Mouse (Mus musculus): ENCODE measurements around the gene Abcb6. TPM values are rescaled to one million over a fixed set of nuclear protein-coding genes. Genes with fewer than 3 reads are reported as not detected.

The Abcb6 gene
- total and polyA plus RNA-seq, 3 experiments = 15.5 to 29.0 (median 19.2) TPM

- peaks cover 30 to 50% of the 10 kb centered on the region in 2 experiments for H3K36me3 ChIP-seq (replicated peaks in 1 of 2; ENCODE audit: control insufficient read depth in 1 of 2, insufficient read depth in 1 of 2, low read length in 1 of 2)
- H3K27ac ChIP-seq (ENCODE audit: insufficient read depth, low read depth) = no peak overlapping the region
- in situ Hi-C loops (cut with MboI; ENCODE audit: low pct_ligation_motif_present, low pct_unique_long_range_greater_than_20kb, low sequenced_read_pairs) (no loop called here), dilution Hi-C loops (cut with MboI; ENCODE audit: extremely low pct_ligation_motif_present, extremely low pct_unique_long_range_greater_than_20kb, low sequenced_read_pairs) (no loop called here)
- no peaks in the 10 kb centered on the region for H3K79me2 ChIP-seq (replicated peaks; ENCODE audit: control insufficient read depth, extremely low read depth, insufficient read depth, poor library complexity, severe bottlenecking)
- H3K9ac ChIP-seq (ENCODE audit: insufficient read depth, low read depth) = no peak overlapping the region
- DNase-seq (ENCODE audit: extremely low read depth) = no peak
- no peaks in the 10 kb centered on the region for H3K27me3 ChIP-seq (replicated peaks)
- no peak overlapping the region for H3K4me2 ChIP-seq (ENCODE audit: insufficient read depth, low read depth, poor library complexity, severe bottlenecking)
- no peaks in the 10 kb centered on the region for H3K9me3 ChIP-seq (replicated peaks; ENCODE audit: low read length)
- no peak overlapping the region for H3K4me3 ChIP-seq (replicated peaks in 1 of 3; ENCODE audit: low read depth in 2 of 3, low read length in 2 of 3, poor library complexity in 1 of 3)
- TF ChIP-seq GABPA (IDR thresholded peaks at IDR 0.05; ENCODE audit: insufficient replicate concordance, low read depth, low read length) (no peak), E2F4 (IDR thresholded peaks at IDR 0.05; ENCODE audit: insufficient replicate concordance, low read depth, low read length) (no peak), ELF1 (IDR thresholded peaks at IDR 0.05; ENCODE audit: low read depth, low read length) (no peak), HCFC1 (IDR thresholded peaks at IDR 0.05; ENCODE audit: low read depth, low read length) (no peak), TCF12 (IDR thresholded peaks at IDR 0.05; ENCODE audit: low read depth, low read length) (no peak), CHD1 (IDR thresholded peaks at IDR 0.05; ENCODE audit: low read depth, low read length) (no peak), KAT2A (IDR thresholded peaks at IDR 0.05; ENCODE audit: insufficient replicate concordance, low read length) (no peak), NELFE (IDR thresholded peaks at IDR 0.05; ENCODE audit: low read depth, low read length) (no peak), ETS1 (conservative IDR thresholded peaks at IDR 0.05; ENCODE audit: low read depth, low read length) (no peak), POLR2A (IDR thresholded peaks at IDR 0.05; ENCODE audit: low read depth, low read length) (no peak), MAX (IDR thresholded peaks at IDR 0.05; ENCODE audit: low read length) (no peak), JUN (IDR thresholded peaks at IDR 0.05; ENCODE audit: insufficient read depth, low read depth, low read length) (no peak), MAFK (IDR thresholded peaks at IDR 0.05; ENCODE audit: insufficient replicate concordance, low read length) (no peak), MEF2A (IDR thresholded peaks at IDR 0.05; ENCODE audit: borderline replicate concordance, low read depth, low read length) (no peak), ZKSCAN1 (IDR thresholded peaks at IDR 0.05; ENCODE audit: borderline replicate concordance, low read depth, low read length) (no peak), MXI1 (IDR thresholded peaks at IDR 0.05; ENCODE audit: low read depth, low read length) (no peak)
- peaks cover 0 to 10% of the 10 kb centered on the region in 2 experiments; a peak in 2 of 4 replicates for H3K4me1 ChIP-seq (ENCODE audit: control insufficient read depth in 1 of 2, insufficient read depth in 2 of 2)
These were observed 43.5 kb downstream of the Abcb6 start for GRCm38 (mm10) chr1:75136730-75137129.

- DNase-seq (ENCODE audit: extremely low read depth) = no peak
- Histone ChIP-seq H3K4me3 (replicated peaks in 1 of 3; ENCODE audit: low read depth in 2 of 3, low read length in 2 of 3, poor library complexity in 1 of 3) (no peak overlapping the region), H3K27me3 (replicated peaks) (no peaks in the 10 kb centered on the region), H3K36me3 (replicated peaks in 1 of 2; ENCODE audit: control insufficient read depth in 1 of 2, insufficient read depth in 1 of 2, low read length in 1 of 2) (peaks cover 30 to 47% of the 10 kb centered on the region in 2 experiments), H3K4me1 (ENCODE audit: control insufficient read depth in 1 of 2, insufficient read depth in 2 of 2) (peaks cover 0 to 6% of the 10 kb centered on the region in 2 experiments; a peak in 1 of 4 replicates), H3K9ac (ENCODE audit: insufficient read depth, low read depth) (no peak overlapping the region), H3K9me3 (replicated peaks; ENCODE audit: low read length) (no peaks in the 10 kb centered on the region), H3K4me2 (ENCODE audit: insufficient read depth, low read depth, poor library complexity, severe bottlenecking) (no peak overlapping the region), H3K27ac (ENCODE audit: insufficient read depth, low read depth) (no peak overlapping the region), H3K79me2 (replicated peaks; ENCODE audit: control insufficient read depth, extremely low read depth, insufficient read depth, poor library complexity, severe bottlenecking) (no peaks in the 10 kb centered on the region)
- in situ Hi-C loops (cut with MboI; ENCODE audit: low pct_ligation_motif_present, low pct_unique_long_range_greater_than_20kb, low sequenced_read_pairs) (no loop called here), dilution Hi-C loops (cut with MboI; ENCODE audit: extremely low pct_ligation_motif_present, extremely low pct_unique_long_range_greater_than_20kb, low sequenced_read_pairs) (no loop called here)
- TF ChIP-seq POLR2AphosphoS2 (IDR thresholded peaks at IDR 0.05; ENCODE audit: low read depth, low read length) = no peak
These were observed 43.9 kb downstream of the Abcb6 start for GRCm38 (mm10) chr1:75136293-75136692.
